Mouse (Mus musculus) adrenal gland, postnatal 14 days (tissue): ENCODE measurements around the gene Hbb-bs. TPM values are rescaled to one million over a fixed set of nuclear protein-coding genes. Genes with fewer than 3 reads are reported as not detected.
A peak's percentile ranks its signal among the peaks of the same experiment; 100 is the strongest.
"Not testable (repeated sequence)": the region's sequence is repeated elsewhere in the genome, so short reads cannot be mapped to it uniquely, and the experiment has no call there.

Experiments used
- DNase-seq: peaks from one replicate; pipeline ENCODE4 v3.0.0; 2021; ENCODE audit warnings: mixed read lengths
- total RNA-seq: library from RNA; stranded (reverse); gene quantifications from 2 replicates; pipeline ENCODE4 v1.2.3, GENCODE M21; 2021

Hbb-bs gene
- total RNA-seq, 1 experiment from 2014 or later = 8,688 TPM

DNA sequence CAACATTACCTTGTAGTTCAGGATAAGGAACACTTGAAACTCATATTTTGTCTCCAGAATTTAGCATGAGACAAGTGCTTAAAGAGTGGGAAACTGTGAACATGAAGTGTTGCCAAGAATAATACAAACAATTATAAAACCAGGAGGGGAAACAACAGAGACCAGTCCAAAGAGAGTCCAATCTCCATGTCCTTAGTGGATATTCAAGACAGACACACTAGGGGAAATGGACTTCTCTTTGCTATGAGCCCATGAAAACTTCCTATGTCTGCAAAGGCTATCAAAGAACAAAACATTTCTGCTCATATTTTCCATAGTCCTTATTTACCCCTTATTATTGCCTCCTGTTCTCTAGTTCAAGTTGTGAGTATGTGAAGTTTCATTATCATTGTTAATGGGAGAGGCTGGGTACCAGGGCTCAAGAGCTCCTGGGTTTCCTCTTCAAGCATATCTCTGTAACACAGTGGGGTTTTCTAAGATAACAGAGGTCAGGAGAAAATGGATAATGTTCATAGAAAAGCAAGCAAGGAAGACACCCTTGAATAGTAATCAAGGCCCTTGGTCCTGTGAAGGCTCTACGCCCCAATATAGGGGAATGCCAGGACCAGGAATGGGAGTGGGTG lies 16.6 kb downstream of the Hbb-bs start:
- no peak for DNase-seq

DNA sequence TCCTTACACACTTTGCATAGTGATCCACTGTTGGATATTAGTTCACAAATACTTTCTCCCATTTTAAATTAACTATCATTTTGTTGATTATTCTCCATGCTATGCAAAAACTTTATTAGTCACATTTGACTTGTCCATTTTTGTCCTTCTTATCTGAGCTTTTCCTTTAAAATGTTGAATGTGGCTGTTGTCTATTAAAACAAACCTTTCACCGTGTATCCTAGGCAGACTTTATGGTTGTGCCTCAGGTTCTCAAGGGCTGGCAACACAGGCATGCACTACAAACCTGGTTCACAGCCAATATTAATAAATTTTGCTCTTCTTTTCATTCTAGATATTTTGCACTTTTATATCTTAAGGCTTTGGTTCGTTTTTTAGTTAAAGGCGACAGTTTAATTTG lies 17.1 kb downstream of the Hbb-bs start:
- no peak for DNase-seq

DNA sequence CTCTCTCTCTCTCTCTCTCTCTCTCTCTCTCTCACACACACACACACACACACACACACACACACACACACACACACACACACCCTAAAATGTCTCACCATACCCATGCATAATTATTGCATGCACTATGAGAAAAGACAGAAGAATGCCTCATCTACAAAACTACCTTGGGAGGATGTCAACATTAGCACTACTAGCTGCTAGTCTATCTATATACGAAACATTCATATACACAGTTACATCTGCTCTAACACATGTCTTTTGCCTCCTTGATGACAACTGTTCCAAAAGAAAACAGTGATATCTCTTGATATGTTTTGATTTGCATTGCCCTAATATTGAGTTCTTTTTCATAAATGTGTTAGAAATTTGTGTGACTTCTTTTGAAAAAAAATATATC lies 17.6 kb downstream of the Hbb-bs start:
- DNase-seq = no peak

DNA sequence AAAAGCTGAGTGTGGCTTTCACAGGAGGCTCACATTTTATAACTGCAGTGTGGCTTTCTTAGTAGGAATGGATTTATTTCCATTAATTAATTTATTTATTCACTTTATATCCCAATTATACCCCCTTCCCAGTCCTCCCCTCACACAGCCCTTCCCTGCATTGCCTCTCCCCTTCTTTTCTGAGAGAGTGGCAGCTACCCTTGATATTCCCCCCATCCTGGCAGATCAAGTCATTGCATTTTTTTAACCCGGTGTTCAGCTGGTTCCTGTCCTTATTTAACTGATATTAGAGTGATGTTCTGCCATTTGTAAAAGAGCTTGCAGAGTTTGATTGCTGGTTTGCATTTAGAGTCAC lies 18.1 kb downstream of the Hbb-bs start:
- DNase-seq = no peak

DNA sequence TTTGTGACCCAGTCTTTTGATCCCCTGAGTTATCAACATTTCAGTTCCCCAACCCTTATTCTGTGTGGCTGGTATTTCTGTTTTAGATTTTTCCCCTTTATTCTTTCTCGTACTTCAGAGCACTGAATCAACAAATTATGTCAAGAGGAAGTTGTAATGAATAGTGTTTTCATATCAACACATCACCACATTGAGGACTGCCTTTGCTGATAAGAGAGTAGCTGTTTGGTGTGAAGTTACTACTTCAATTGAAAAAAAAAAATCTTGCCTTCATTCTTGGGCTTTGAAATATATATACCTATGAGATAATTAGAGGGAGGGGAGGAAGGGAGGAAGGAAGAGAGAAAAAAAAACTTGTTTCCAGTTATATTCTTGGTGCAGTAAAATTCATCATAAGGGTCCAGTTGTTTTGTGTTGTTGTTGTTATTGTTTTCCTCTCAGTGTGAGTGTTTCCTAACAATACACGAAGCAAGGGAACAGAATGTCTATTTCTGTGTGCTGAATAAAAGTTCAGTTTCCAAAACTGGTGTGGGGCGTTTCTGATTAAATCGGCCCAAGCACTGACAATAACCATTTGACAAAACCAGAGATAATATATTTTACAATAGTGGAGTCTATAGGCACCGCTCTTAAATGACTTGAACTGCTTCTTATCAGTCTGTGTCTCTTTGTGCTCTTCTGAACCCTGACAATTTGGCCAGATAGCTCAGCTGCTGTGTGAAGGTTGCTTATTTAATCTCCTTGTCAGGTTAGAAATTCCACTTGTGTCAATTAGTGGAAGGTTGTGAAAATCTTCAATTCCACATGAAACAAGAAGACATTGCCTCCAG lies 18.7 kb downstream of the Hbb-bs start:
- DNase-seq = no peak

DNA sequence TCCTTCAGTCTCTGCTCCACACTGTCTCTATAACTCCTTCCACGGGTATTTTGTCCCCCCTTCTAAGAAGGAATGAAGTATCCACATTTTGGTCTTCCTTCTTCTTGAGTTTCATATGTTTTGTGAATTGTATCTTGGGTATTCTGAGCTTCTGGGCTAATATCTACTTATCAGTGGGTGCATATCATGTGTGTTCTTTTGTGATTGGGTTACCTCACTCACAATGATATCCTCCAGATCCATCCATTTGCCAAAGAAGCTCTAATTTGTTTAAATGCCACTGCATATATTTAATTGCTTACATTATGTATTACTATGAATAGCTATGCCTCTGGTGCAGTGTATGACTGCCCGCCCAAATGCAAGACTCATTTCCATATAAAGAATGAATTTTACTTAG lies 19.8 kb downstream of the Hbb-bs start:
- DNase-seq = not testable (repeated sequence)

DNA sequence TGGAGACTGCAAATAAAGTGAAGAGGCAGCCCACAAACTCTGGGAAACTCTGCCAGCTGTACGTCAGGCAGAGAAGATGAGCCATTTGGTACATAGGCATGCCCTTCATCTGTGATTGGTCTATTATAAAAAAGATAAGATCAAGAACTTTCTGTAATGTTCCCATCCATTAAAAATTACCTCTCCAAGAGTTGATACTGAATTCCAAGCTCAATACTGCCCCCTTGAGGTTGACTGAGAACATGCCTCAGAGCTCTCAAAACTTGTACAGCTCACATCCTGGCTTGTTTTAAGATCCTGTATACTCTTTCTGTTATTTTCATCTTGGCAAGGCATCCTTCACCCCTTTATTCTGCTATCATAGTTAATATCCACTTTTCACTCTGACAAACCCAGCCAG lies 21.0 kb downstream of the Hbb-bs start:
- DNase-seq = peak; percentile 30

DNA sequence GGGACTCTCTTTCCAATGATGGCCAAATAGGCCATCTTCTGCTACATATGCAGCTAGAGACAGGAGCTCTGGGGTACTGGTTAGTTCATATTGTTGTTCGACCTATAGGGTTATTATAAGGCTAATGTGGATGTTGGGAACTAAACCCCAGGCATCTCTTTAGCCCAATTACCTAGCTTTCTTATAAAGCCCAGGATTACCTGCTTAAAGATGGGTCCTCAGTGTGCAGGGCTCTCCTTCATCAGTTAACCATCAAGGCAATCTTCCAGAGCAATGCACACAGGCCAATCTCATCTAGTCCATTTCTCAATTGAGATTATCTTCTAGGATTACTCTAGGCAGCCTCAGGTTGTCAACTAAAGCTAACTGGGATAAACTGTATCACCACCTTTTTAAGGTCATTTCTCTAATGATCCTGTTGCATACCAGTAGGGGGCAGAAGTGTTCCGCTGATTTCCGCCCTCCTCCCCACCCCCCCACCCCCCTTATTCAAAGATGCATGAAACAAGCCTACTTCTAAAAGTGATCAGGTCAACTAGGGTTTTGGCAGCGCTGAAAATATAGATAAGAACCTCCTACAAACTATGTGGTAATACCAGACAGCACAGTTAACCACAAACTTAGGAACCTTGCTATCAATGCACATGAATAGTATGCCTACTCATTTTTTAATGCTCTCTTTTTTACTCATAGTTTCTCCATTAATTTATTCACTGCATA lies 35.1 kb downstream of the Hbb-bs start:
- DNase-seq = no peak

DNA sequence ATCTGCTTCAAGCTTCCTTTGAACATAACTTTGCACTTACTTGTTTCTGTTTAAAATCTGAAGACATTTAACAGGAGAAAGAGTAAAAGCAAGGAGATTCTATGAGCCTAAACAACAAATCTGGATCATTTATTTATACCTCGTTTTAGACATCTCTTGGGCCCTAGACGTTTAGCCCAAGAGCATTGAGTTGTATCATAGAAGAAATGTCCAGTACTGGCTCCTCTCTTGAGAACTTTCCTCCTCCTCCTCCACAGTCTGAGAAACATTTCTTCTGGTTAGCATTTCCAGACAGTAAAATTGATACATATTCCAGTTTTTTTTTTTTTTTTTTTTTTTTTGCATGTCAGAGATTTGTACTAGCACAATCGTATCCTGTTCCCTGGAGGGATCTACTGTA lies 36.2 kb downstream of the Hbb-bs start, which contains the start of gene Olfr67:
TSS of gene Olfr67 (minus strand) at position 101 of the 400 bp plus-strand sequence.
- DNase-seq = no peak

DNA sequence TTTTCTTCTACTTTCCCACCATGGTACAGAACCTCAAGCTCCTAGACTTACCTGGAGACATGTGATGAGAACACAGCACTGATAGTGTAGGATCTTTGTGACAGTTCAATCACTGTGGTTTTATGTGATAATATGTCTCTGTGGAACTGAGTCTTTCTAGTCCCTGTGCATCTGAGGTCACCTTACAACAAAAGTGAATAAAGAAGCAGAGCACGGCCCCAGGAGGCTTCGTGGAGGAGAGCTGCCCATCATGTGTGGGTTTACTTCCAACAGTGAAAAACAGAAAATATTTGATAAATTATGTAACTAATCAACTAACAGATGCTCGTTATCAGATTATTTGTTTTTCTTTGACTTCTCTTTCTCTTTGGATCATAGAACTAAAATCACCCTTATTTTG lies 48.3 kb downstream of the Hbb-bs start, which contains the start of gene Olfr68:
TSS of gene Olfr68 (minus strand) at position 101 of the 400 bp plus-strand sequence.
- DNase-seq = no peak

DNA sequence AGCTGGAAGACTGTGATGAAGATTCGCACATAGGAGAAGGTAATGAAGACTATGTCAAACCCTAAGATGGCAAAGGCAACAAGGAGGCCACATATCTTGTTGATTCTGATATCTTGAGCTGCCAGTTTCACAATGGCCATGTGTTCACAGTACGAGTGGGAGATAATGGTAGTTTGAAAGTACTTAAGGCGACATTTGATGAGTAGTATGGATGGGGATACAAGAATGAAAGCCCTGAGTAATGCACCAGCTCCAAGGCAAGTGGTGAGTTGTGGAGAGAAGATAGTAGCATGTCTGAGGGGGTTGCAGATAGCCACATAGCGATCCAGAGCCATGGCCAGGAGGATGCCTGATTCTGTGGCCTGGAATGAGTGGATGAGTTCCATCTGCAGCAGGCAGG lies 50.2 kb downstream of the Hbb-bs start:
- not testable (repeated sequence) for DNase-seq

Other genes starting within 250 kb of the Hbb-bs start
- not detected in 2 replicates for gene Olfr618, start 238.0 kb downstream of the Hbb-bs start, total RNA-seq
- not detected in 2 replicates for gene Olfr619, start 227.5 kb downstream of the Hbb-bs start, total RNA-seq
- not detected in 2 replicates for gene Olfr620, start 215.6 kb downstream of the Hbb-bs start, total RNA-seq
- not detected in 2 replicates for gene Olfr622, start 185.4 kb downstream of the Hbb-bs start, total RNA-seq
- gene Olfr623, start 164.4 kb downstream of the Hbb-bs start, total RNA-seq = not detected in 2 replicates
- 0.04 TPM in 1 of 2 replicates, not detected in the other for gene Olfr624, start 156.9 kb downstream of the Hbb-bs start, total RNA-seq
- not detected in 2 replicates for gene Olfr625-ps1, start 145.4 kb downstream of the Hbb-bs start, total RNA-seq
- not detected in 2 replicates for gene Olfr243, start 113.4 kb downstream of the Hbb-bs start, total RNA-seq
- not detected in 2 replicates for gene Olfr628, start 97.7 kb downstream of the Hbb-bs start, total RNA-seq
- not detected in 2 replicates for gene Olfr629, start 83.2 kb downstream of the Hbb-bs start, total RNA-seq
- gene Olfr630, start 70.8 kb downstream of the Hbb-bs start, total RNA-seq = not detected in 2 replicates
- gene Olfr69, start 56.5 kb downstream of the Hbb-bs start, total RNA-seq = not detected in 2 replicates
- gene Olfr68, start 48.4 kb downstream of the Hbb-bs start, total RNA-seq = not detected in 2 replicates
- gene Olfr67, start 36.3 kb downstream of the Hbb-bs start, total RNA-seq = not detected in 2 replicates
- gene Hbb-bt, start 14.1 kb downstream of the Hbb-bs start, total RNA-seq = 1,182 and 1,430 TPM in 2 replicates
- not detected in 2 replicates for gene Hbb-bh2, start 12.4 kb upstream of the Hbb-bs start, total RNA-seq
- gene Hbb-bh1, start 15.1 kb upstream of the Hbb-bs start, total RNA-seq = not detected in 2 replicates
- gene Hbb-y, start 25.1 kb upstream of the Hbb-bs start, total RNA-seq = not detected in 2 replicates
- not detected in 2 replicates for gene Olfr66, start 58.2 kb upstream of the Hbb-bs start, total RNA-seq
- not detected in 2 replicates for gene Olfr64, start 66.4 kb upstream of the Hbb-bs start, total RNA-seq
- not detected in 2 replicates for gene Olfr65, start 75.4 kb upstream of the Hbb-bs start, total RNA-seq
- gene Olfr631, start 100.7 kb upstream of the Hbb-bs start, total RNA-seq = not detected in 2 replicates
- not detected in 2 replicates for gene Olfr632, start 106.3 kb upstream of the Hbb-bs start, total RNA-seq
- gene Olfr633, start 116.3 kb upstream of the Hbb-bs start, total RNA-seq = not detected in 2 replicates
- gene Olfr635, start 143.1 kb upstream of the Hbb-bs start, total RNA-seq = not detected in 2 replicates
- not detected in 2 replicates for gene Olfr638, start 170.7 kb upstream of the Hbb-bs start, total RNA-seq
- gene Olfr639, start 189.2 kb upstream of the Hbb-bs start, total RNA-seq = not detected in 2 replicates
- not detected in 2 replicates for gene Olfr640, start 197.5 kb upstream of the Hbb-bs start, total RNA-seq
- not detected in 2 replicates for gene Olfr641, start 207.3 kb upstream of the Hbb-bs start, total RNA-seq
- not detected in 2 replicates for gene Olfr642, start 224.6 kb upstream of the Hbb-bs start, total RNA-seq
- gene 4930516K23Rik, start 233.3 kb upstream of the Hbb-bs start, total RNA-seq = not detected in 2 replicates
- not detected in 2 replicates for gene Olfr644, start 243.8 kb upstream of the Hbb-bs start, total RNA-seq